9 mouse cellular contexts compared by ENCODE assay signal in genomic region chr19:10634106-10634871, GRCm38 (mm10). TPM values are rescaled to one million over a fixed set of nuclear protein-coding genes. Genes with fewer than 3 reads are reported as not detected.
A peak's percentile ranks its signal among the peaks of the same experiment; 100 is the strongest.
DNase-seq lines count a peak whose midpoint lies in the region; ATAC-seq and TF ChIP-seq lines count a peak whose summit lies in the region.
"Had no signal": no experiment of that assay in that cellular context is flagged by ENCODE, and none has a peak within 500 bp of the region (broad histone marks: within the 10 kb centered on the region; RNA-seq: fewer than 3 reads in every experiment).

TSS of gene Vwce (plus strand) at chr19:10634213.

- H3K4me3 ChIP-seq in embryonic facial prominence, embryonic 11.5 days (ENCODE audit: low read depth, low read length): peak within 1 kb of the TSS; percentile 40
- peak within 1 kb of the TSS; percentile 58 for H3K4me3 ChIP-seq in heart, embryonic 13.5 days
- peak within 1 kb of the TSS; percentile 47 for H3K4me3 ChIP-seq in kidney, embryonic 15.5 days (replicated peaks)
- peak within 1 kb of the TSS; percentile 43 for H3K4me3 ChIP-seq in midbrain, postnatal 0 days (ENCODE audit: low read depth, low read length)

- H3K4me1 ChIP-seq in embryonic facial prominence, embryonic 11.5 days (ENCODE audit: control insufficient read depth, insufficient read depth, low read length): 0 out of 2 replicates have a peak, but pooled peaks cover 2% of the 10 kb centered on the region
- H3K4me1 ChIP-seq in heart, embryonic 13.5 days: peaks cover 24% of the 10 kb centered on the region
- peaks cover 18% of the 10 kb centered on the region for H3K4me1 ChIP-seq in kidney, embryonic 15.5 days
- H3K4me1 ChIP-seq in midbrain, postnatal 0 days (ENCODE audit: insufficient read depth, low read length): no peaks in the 10 kb centered on the region

- ATAC-seq in embryonic facial prominence, embryonic 11.5 days (replicated peaks; ENCODE audit: insufficient number of reproducible peaks, low FRiP score, low TSS enrichment, low read depth): peak; percentile 73
- ATAC-seq in heart, embryonic 13.5 days (ENCODE audit: extremely low read depth, insufficient number of reproducible peaks, low FRiP score, low TSS enrichment): no peak; the same call in 1 of the 2 replicates
- peak; percentile 81 for ATAC-seq in kidney, embryonic 15.5 days (replicated peaks; ENCODE audit: low FRiP score)
- ATAC-seq in midbrain, postnatal 0 days (ENCODE audit: low FRiP score): peak; percentile 74

- DNase-seq in urinary bladder, postnatal 14 days (ENCODE audit: low spot score): peak; percentile 38
- DNase-seq in urinary bladder, adult 2 months (ENCODE audit: low spot score): no peak
- peak; percentile 78 for DNase-seq in embryonic facial prominence, embryonic 11.5 days (ENCODE audit: low spot score)
- peak; percentile 78 for DNase-seq in liver
- peak; percentile 62 for DNase-seq in midbrain, postnatal 0 days (ENCODE audit: low spot score)
- DNase-seq in thymus, adult 18-20 months: peak; percentile 13 to 39

- no peaks in the 10 kb centered on the region for H3K27me3 ChIP-seq in embryonic facial prominence, embryonic 11.5 days (ENCODE audit: control insufficient read depth, insufficient read depth, low read length)
- H3K27me3 ChIP-seq in heart, embryonic 13.5 days (replicated peaks): peaks cover 20% of the 10 kb centered on the region; the same call in 1 of the 2 replicates
- peaks cover 10% of the 10 kb centered on the region for H3K27me3 ChIP-seq in kidney, embryonic 15.5 days
- no peaks in the 10 kb centered on the region for H3K27me3 ChIP-seq in midbrain, postnatal 0 days (ENCODE audit: insufficient read depth, low read length)

- H3K9ac ChIP-seq in embryonic facial prominence, embryonic 11.5 days (replicated peaks; ENCODE audit: low read length): peak within 1 kb of the TSS; percentile 67
- peak within 1 kb of the TSS; percentile 82 for H3K9ac ChIP-seq in heart, embryonic 13.5 days
- peak within 1 kb of the TSS; percentile 43 for H3K9ac ChIP-seq in kidney, embryonic 15.5 days
- peak within 1 kb of the TSS; percentile 51 for H3K9ac ChIP-seq in midbrain, postnatal 0 days (replicated peaks; ENCODE audit: low read length, poor library complexity, severe bottlenecking)

- H3K27ac ChIP-seq in embryonic facial prominence, embryonic 11.5 days (replicated peaks; ENCODE audit: low read depth, low read length): peak within 1 kb of the TSS; percentile 13; the same call in 1 of the 2 replicates
- no peak within 1 kb of the TSS for H3K27ac ChIP-seq in heart, embryonic 13.5 days (replicated peaks)
- H3K27ac ChIP-seq in kidney, embryonic 15.5 days: peak within 1 kb of the TSS; percentile 30; the same call in 1 of the 2 replicates
- peak within 1 kb of the TSS; percentile 55; the same call in 1 of the 2 replicates for H3K27ac ChIP-seq in midbrain, postnatal 0 days (ENCODE audit: low read depth, low read length)

- H3K9me3 ChIP-seq in embryonic facial prominence, embryonic 11.5 days (replicated peaks; ENCODE audit: control insufficient read depth, low read length): no peaks in the 10 kb centered on the region
- H3K9me3 ChIP-seq in heart, embryonic 13.5 days: no peaks in the 10 kb centered on the region
- no peaks in the 10 kb centered on the region for H3K9me3 ChIP-seq in kidney, embryonic 15.5 days (replicated peaks)
- no peaks in the 10 kb centered on the region for H3K9me3 ChIP-seq in midbrain, postnatal 0 days (ENCODE audit: low read length)
- H3K9me3 ChIP-seq: G1E had no signal

- H3K36me3 ChIP-seq in embryonic facial prominence, embryonic 11.5 days (replicated peaks; ENCODE audit: control insufficient read depth, insufficient read depth, low read depth, low read length): peaks cover 7% of the 10 kb centered on the region
- H3K36me3 ChIP-seq in heart, embryonic 13.5 days: peaks cover 31% of the 10 kb centered on the region
- peaks cover 33% of the 10 kb centered on the region for H3K36me3 ChIP-seq in kidney, embryonic 15.5 days
- H3K36me3 ChIP-seq in midbrain, postnatal 0 days (ENCODE audit: insufficient read depth, low read length): peaks cover 10% of the 10 kb centered on the region

- H3K4me2 ChIP-seq in embryonic facial prominence, embryonic 11.5 days (ENCODE audit: low read depth, low read length): peak within 1 kb of the TSS; percentile 93
- H3K4me2 ChIP-seq in heart, embryonic 13.5 days: peak within 1 kb of the TSS; percentile 92
- H3K4me2 ChIP-seq in kidney, embryonic 15.5 days: peak within 1 kb of the TSS; percentile 87
- H3K4me2 ChIP-seq in midbrain, postnatal 0 days (ENCODE audit: low read depth, low read length, poor library complexity, severe bottlenecking): peak within 1 kb of the TSS; percentile 93

- WGBS in embryonic facial prominence, embryonic 11.5 days: 2% methylated on average over 32 of the region's 32 CpGs
- WGBS in heart, embryonic 13.5 days: 1% methylated on average over 32 of the region's 32 CpGs
- WGBS in kidney, embryonic 15.5 days: 1% methylated on average over 32 of the region's 32 CpGs
- WGBS in midbrain, postnatal 0 days: 2% methylated on average over 32 of the region's 32 CpGs

- peak; percentile 57 for TF ChIP-seq CTCF in midbrain, postnatal 0 days (IDR thresholded peaks at IDR 0.05)

RNA-seq across cellular contexts. Expression of gene Vwce, which starts in this region (rescaled TPM):
- polyA plus RNA-seq in urinary bladder, adult 2 months (2012; rRNA removed): 0.07 and 0.12 TPM in 2 replicates
- polyA plus RNA-seq in embryonic facial prominence, embryonic 11.5 days (2014; fragmentation: Nextera tagmentation; extraction: Ambion mirVana): 0.73 and 0.96 TPM in 2 replicates
- 0.59 TPM in 2 replicates for polyA plus RNA-seq in heart, embryonic 13.5 days (2015; fragmentation: Nextera tagmentation; extraction: Ambion mirVana)
- 3.0 and 3.2 TPM in 2 replicates for polyA plus RNA-seq in kidney, embryonic 15.5 days (2015; fragmentation: Nextera tagmentation; extraction: Ambion mirVana)
- total RNA-seq in midbrain, postnatal 0 days (2014; rRNA removed): 2.6 and 2.9 TPM in 2 replicates
- 1.9 and 2.2 TPM in 2 replicates for polyA plus RNA-seq in midbrain, postnatal 0 days (2015; fragmentation: Nextera tagmentation; extraction: Ambion mirVana)

Comparison
In these comparisons a context has a peak if more than half of its experiments do, and no peak if none do; other contexts are left out.
1. Peak in DNase-seq, ATAC-seq, H3K4me3 ChIP-seq, H3K27ac ChIP-seq, H3K9ac ChIP-seq and H3K4me2 ChIP-seq in embryonic facial prominence, embryonic 11.5 days; RNA of the gene not detected or under 1 TPM.